Mouse (Mus musculus) forebrain, embryonic 11.5 days (tissue): ENCODE measurements around the gene Gm20852. TPM values are rescaled to one million over a fixed set of nuclear protein-coding genes. Genes with fewer than 3 reads are reported as not detected.
"Not testable (repeated sequence)": the region's sequence is repeated elsewhere in the genome, so short reads cannot be mapped to it uniquely, and the experiment has no call there.

Experiments
- ATAC-seq: fragments of 200-750 bp; cut with Nextera tagmentation; replicated peaks from 2 replicates; pipeline ENCODE4 v1.8.0; 2017; ENCODE audit warnings: moderate TSS enrichment; ENCODE audit not compliant: low FRiP score
- DNase-seq: peaks from one replicate; pipeline ENCODE4 v3.0.0-alpha.2; 2017; ENCODE audit warnings: low spot score
- H3K27ac ChIP-seq: fragments of 300-500 bp; sonication (generic); 2 replicates; pipeline ENCODE4 v1.5.1; 2014; ENCODE audit warnings: low read depth, low read length
- H3K27me3 ChIP-seq: fragments of 300-500 bp; sonication (generic); 2 replicates; pipeline ENCODE4 v1.6.1; 2014; ENCODE audit warnings: mild to moderate bottlenecking, low read length, mixed read lengths; ENCODE audit not compliant: control insufficient read depth, insufficient read depth
- H3K36me3 ChIP-seq: fragments of 300-500 bp; sonication (generic); 2 replicates; pipeline ENCODE4 v1.6.1; 2014; ENCODE audit warnings: mild to moderate bottlenecking, low read length, moderate library complexity, mixed read lengths; ENCODE audit not compliant: control insufficient read depth, insufficient read depth
- H3K4me1 ChIP-seq: fragments of 300-500 bp; sonication (generic); replicated peaks from 2 replicates; pipeline ENCODE4 v1.6.1; 2014; ENCODE audit warnings: low read length, mixed read lengths; ENCODE audit not compliant: control insufficient read depth, insufficient read depth
- H3K4me2 ChIP-seq: fragments of 300-500 bp; sonication (generic); 2 replicates; pipeline ENCODE4 v1.6.1; 2014; ENCODE audit warnings: low read depth, mild to moderate bottlenecking, low read length, moderate library complexity, mixed read lengths; ENCODE audit not compliant: severe bottlenecking
- H3K4me3 ChIP-seq: fragments of 300-500 bp; sonication (generic); 2 replicates; pipeline ENCODE4 v1.5.1; 2014; ENCODE audit warnings: low read depth, low read length
- H3K9ac ChIP-seq: fragments of 300-500 bp; sonication (generic); 2 replicates; pipeline ENCODE4 v1.6.1; 2014; ENCODE audit warnings: low read length
- H3K9me3 ChIP-seq: fragments of 300-500 bp; sonication (generic); 2 replicates; pipeline ENCODE4 v1.6.1; 2016; ENCODE audit warnings: low read length, mixed read lengths; ENCODE audit not compliant: control insufficient read depth
- WGBS: fragments of 180-500 bp; shearing (Covaris S2); extraction: QIAGEN DNeasy Blood & Tissue Kit; methylation state at CpG from one replicate; pipeline ENCODE4 v1.1.7; 2014; 5-methylcytosine and 5-hydroxymethylcytosine counted together
- polyA plus RNA-seq: library from polyadenylated mRNA; unstranded; fragments of >200 nt; fragmentation: Nextera tagmentation; extraction: Ambion mirVana; gene quantifications from 2 replicates; pipeline ENCODE4 v1.2.1, GENCODE M21; 2014

Gene Gm20852
- not detected in 2 replicates for polyA plus RNA-seq

DNA sequence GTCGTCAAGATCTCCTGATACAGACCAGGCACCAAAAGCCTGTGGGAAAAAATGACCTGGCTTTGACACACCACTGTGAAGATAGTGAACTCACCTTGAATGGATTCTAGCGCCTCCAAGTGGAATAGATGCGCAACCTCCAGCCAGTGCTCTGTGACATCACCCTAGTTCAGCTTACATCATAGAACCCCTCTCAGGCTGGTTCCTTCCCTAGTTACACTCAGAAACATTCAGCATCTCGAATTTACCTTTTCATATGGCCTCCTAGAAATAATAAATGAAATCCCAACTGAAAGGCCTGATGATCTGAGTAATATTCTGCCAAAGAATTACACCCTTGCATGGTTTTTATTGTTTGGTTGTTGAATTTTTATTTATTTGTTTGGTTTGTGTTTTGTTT is at the start of gene Gm20852:
Gm20852 (minus strand) TSS at position 101 of the 400 bp plus-strand sequence.
- H3K9ac ChIP-seq, DNase-seq, H3K27ac ChIP-seq, H3K9me3 ChIP-seq, H3K4me2 ChIP-seq, H3K36me3 ChIP-seq, H3K4me1 ChIP-seq, H3K27me3 ChIP-seq, H3K4me3 ChIP-seq, ATAC-seq: not testable (repeated sequence)
- WGBS = no CpG with 5 or more reads among the region's 4 CpGs
